Mouse (Mus musculus) adrenal gland, adult 2 months (tissue): Measurements from ENCODE around the gene Nudt3. TPM values are rescaled to one million over a fixed set of nuclear protein-coding genes. Genes with fewer than 3 reads are reported as not detected.
"Not testable (repeated sequence)": the region's sequence is repeated elsewhere in the genome, so short reads cannot be mapped to it uniquely, and the experiment has no call there.

Experiments used
- DNase-seq: peaks from one replicate; pipeline ENCODE4 v3.0.0; 2021
- long read RNA-seq: library from polyadenylated mRNA; stranded (forward); transcript quantifications from one replicate; pipeline ENCODE4 v2.0.0, GENCODE M21; 2021
- polyA plus RNA-seq: library from polyadenylated mRNA; depleted of rRNA; stranded (reverse); fragments of >200 nt; gene quantifications from 2 replicates; pipeline ENCODE4 v1.2.3, GENCODE M21; 2012; rRNA removed
- total RNA-seq, 2 experiments: library from RNA; stranded (reverse); gene quantifications; 2 replicates each; pipeline ENCODE4 v1.2.3; 2021

Gene Nudt3
- total RNA-seq (100 to 1,000 TPM; 152 to 217 TPM), polyA plus RNA-seq (114 and 124 TPM in 2 replicates)
- long read RNA-seq, transcript Nudt3-201 (5 exons, 2,223 nt) = major isoform, 55 of 79 reads
- long read RNA-seq, partial matches to known transcripts = 0 of 79 reads
- long read RNA-seq, other reads (novel, unspliced or antisense) = 23 of 79 reads

DNA sequence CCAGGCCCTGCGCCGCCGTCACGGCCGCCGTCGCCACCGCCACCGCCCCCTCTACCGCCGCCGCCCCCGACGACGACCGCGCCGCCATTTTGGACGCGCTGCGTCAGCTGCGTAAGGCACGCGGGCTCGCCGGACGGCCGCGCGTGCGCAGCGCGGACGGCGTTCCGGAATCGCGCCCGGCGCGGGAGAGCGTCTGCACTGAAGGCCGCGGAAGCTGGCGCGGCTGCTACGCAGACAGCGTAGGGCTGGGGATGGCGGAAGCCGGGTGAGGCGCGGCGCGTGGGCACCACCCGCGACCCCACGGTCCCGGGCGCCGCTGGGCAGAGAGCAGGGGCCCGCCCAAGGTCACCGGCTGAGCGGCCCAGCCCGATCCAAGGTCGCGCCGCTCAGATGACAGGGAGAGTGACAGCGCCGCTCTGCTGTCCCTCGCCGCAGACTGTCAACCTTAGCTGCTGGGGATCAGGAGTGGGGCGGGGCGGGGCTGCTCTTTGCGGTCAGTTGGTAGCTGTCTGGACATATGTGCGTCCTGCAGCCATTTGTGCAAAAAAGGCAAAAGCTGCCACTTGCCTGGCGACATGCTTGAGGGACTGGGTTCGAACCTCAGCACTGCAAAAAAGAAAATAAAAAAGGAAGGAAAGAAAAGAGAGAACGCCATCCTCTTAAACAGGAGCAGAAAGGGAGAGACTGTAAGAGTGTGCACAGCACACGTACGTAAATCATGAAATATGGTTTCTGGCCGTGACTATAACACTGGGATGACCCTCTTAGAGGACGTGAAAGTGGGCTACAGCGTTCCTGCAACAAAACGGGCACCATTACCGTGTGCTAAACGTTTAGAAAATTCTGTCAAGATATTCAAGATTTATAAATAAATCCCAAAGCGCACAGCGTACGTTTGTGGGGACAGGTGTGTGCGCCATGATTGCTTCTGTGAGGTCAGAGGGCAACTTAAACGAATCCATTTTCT, at the start of gene Nudt3:
TSS of gene Nudt3 (minus strand) at position 136 of the 967 bp plus-strand sequence.
- DNase-seq = peak; percentile 93

DNA sequence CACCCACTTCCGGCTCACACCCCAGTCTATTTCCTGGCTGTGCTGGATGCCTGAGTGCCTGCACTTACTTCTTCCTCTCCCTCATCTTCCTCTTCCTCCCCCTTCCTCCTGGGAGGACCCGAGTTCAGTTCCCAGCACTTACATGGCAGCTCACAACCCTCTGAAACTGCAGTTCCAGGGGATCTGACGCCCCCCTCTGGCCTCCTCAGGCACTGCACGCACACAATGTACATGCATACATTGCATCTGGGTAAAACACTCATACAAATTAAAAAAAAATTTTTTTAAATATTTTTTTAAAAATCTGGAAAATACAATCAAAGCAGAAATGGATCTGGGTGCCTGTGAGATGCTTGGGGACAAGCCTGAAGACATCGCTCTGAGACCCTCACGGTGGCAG, 48.4 kb upstream of the Nudt3 start:
- no peak for DNase-seq

DNA sequence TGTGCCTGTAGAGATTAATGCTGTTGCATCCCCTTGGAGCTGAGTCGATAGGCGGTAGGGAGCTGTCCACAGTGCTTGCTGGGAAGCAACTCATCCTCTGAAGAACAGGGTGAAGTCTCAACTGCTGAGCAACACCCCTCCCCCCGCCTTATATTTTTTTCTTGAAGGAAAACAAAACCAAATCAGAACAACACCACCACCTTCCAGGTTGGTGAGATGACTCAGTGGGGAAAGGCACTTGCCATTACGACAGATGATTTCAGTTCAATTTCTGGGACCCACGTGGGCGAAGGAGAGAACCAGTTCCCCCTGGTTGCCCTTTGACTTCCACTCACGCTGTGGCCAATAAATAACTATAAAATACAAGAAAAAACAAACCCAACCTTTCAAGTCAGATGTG, 35.5 kb upstream of the Nudt3 start:
- no peak for DNase-seq

DNA sequence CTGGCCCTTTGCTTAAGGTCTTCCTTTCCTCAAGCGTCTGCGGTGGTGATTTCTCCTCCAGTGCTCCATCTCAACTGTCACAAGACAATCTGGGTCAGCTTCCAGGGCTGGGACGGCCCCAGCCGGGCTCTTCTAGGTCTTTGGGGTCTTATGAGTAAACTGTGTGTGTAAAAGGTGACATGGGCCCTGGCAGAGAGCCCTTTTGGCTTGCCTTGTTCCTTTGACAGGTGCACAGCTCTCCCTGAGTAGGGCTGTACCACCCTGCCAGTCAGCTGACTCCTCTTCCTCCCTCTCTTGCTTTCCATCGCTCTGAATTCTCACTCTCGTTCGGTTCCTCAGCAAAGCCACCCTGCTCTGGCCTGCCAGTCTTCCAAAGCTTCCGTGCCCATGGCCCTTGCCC, 33.8 kb upstream of the Nudt3 start:
- DNase-seq = no peak

DNA sequence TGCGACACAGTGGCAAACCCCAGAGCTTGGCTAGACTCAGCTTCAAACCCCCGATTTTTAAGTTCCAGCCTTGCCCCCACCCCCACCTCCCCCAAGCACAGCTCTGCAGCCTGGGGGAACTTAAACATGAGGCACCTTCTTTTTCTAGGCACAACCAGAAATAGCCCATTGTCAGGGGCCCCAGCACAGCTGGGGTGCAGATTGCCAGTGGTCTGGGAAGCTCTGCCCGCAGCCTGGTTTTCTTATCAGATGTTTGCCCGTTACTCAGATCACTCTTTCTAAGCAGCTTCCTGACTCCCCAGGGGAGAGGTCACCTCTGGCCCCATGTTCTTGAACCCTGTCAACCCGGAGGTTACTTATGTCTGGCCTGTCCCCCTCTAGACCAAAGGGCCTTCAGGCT, 33.1 kb upstream of the Nudt3 start:
- DNase-seq = no peak

DNA sequence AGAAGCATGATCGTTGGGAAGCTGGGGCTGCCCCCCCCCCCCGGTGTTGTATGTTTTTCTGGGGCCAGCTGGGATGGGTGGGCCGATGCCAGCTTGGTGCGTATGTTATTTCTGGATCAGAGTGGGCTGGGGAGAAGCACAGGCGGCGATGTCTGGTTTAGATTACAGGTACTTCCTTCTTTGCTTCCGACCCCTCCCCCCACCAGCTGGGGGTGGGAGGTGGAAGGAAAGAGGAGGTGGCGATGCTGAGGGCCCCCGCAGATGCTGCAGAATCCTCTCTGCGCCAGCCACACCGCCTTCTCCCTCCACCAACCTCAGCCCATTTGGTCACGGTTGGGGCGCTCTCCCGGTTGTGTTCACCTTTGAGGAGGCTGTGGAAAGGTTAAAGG, 32.7 kb upstream of the Nudt3 start:
- no peak for DNase-seq

DNA sequence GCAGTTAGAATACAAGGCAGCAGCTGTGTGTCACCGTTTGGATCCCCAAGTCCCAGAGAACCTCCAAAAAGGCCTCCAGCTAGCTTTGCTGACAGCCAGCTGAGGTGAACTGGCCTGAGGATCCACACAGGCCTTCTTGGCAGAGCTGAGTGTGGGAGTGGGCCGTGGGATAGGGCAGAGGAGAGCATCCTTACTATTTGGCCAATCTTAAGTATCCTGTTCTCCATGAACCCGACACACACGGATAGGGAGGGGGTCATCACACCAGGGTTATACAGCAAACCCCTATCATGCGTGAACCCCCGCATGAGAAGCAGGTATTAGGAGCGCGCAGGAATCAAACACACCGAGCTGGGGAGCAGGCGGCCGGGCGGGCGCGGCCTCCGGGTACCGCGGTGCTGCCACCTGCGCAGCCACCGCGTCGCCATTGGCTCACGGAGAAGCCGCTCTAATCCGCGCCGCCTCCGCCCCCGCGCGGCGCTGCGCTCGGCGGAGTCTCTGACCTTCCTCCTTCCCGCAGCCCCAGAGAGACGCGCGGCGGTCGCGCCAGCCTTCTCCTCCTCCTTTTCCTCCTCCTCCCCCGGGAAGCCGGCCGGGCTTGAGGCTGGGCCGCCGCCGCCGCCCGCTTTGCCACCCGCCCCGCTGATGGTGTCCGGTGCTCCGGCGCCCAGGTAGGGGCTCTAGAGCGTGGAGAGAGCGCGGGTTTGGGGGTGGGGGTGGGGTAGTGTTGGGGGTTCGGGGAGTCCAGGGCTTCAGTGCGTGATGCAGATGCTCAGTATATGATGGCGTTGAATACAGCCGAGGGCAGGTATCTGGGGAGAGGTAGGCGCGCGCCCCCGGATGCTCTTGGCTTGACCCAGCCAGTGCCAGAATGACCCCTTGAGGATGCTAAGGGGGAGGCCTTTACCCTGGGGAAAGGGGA, 32.1 kb upstream of the Nudt3 start, which contains the start of gene Pacsin1:
TSS of gene Pacsin1 (plus strand) at position 421 of the 922 bp plus-strand sequence.
- peak; percentile 61 for DNase-seq

DNA sequence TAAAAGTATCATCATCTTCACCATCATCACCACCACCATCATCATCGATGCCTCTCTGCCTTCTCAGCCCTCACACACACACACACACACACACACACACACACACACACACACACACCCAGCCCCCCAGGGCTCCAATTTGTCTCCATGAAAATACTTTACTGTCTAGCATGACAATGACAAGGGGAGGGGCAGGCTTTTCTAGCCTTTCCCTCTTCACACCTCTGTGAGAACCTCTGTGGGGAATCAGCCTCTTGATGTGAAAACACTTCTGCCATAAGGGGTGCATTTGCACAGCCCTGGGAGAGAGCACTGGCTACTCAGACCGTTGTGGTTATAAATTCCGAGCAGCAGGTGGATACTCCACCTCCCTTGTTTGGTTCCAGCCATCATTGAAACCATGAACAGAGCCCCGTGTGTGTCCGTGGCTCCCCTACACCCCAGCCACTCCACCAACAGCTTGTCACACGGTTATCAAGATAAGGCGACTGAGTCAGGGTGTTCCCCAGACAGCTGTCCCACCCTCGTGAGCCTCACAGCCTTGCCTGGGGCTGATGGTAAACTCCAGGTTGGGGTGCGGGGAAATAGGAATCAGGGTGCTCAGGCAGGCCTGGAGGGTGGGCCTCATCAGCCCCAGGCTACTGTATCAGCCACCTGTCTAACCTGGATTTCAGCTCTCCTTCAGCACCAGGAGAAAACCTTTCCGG, 30.1 kb upstream of the Nudt3 start:
- no peak for DNase-seq

DNA sequence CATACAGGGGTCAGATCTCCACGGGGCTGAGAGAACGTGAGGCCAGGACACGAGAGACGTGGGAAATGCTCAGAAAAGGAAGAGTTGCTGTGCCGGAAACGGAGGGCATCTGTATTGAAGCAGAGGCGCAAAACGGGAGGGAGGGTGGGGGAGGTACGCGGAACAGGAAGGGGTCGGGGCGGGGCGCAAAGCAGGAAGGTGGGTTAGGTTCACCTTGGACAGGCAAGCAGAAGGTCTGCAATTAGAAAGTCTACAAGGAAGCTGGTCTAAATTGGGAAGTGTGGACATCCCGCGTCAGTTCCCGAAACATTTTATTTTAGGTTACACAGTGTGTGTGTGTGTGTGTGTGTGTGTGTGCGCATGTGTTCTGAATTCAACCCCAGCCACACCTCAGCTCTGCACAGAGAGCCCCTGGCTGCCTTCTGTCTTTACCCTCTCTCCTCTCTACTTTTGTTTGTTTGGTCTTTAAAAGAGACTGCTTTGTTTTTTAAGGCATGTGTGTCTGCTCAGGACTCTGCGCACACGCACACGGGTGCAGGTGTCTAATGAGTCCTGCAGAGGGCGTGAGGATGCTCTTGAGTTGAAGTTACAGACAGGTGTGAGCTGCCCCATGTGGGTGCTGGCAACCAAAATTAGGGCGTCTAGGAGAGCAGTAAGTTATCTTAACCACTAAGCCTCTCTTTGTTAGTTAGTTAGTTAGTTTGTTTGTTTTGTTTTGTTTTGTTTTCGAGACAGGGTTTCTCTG, 28.9 kb upstream of the Nudt3 start:
- DNase-seq = no peak

DNA sequence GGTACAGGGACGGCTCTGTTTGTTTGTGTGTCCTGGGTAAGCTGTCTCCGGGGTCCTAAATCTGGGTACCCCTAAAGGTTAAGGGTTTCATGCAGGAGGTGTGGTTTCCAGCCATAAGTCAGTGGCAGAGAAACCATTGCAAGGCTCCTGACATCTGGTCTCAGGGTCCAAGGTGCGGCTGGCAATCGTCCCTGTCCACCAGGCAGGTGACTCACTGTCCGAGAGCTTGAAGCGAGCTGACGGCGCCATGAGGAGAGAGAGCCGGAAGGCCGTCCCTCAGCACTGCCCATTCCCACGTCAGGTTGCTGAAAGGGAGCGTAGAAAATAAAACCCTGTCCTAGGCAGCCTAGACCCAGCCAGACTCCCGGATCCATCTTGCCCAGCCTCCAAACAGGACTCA, 27.3 kb upstream of the Nudt3 start:
- DNase-seq = no peak

DNA sequence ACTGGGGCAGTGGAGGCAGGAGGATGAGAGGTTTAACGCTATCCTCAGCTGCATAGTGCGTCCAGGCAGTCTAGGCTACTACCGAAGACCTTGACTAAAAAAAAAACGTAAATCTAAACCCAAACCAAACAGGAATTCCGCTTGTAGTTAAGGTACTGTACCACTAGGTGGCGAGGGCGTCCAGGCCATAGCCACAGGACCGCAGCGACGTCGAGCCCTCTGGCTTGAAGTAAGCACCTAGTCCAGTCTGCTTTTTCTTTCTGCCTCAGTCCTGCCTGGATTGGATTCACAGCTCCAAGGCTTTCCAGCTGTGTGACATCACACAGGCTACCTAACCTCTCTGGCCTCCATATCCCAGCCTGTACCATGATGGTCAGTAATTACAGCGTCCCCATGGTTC, 26.9 kb upstream of the Nudt3 start:
- peak; percentile 77 for DNase-seq

DNA sequence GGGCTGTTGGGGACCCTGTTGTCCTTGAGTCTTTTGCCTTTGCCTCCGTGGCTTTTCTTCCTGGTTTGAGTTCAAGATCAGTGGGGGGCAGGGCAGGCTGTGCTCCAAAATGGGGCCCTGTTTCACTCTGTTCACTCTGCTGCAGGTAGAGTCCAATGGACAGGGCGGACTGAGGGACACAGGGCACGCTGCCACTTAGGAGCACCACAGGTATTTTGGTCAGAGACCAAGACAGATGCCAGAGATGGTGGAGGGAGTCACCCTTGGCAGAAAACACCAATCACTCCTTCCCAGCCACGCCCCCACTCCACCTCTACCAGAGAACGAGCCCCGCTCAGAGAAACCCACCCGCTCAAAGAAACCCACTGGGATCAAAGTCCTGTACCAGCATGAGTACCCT, 22.5 kb upstream of the Nudt3 start:
- DNase-seq = no peak

DNA sequence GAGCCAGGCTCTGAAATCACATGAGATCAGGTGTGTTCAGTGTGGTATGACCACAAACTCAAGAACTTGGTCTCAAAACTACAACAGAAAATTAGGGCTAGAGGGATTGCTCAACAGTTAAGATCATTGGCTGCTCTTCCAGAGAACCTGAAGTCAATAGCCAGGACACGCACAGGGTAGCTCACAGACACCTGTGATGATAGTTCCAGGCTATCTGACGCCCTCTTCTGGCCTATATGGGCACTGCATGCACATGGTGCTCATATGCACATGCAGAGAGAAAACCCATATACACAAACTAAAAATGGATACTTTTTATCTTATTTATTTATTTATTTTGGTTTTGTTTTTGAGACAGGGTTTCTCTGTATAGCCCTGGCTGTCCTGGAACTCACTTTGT, 21.3 kb upstream of the Nudt3 start:
- no peak for DNase-seq

DNA sequence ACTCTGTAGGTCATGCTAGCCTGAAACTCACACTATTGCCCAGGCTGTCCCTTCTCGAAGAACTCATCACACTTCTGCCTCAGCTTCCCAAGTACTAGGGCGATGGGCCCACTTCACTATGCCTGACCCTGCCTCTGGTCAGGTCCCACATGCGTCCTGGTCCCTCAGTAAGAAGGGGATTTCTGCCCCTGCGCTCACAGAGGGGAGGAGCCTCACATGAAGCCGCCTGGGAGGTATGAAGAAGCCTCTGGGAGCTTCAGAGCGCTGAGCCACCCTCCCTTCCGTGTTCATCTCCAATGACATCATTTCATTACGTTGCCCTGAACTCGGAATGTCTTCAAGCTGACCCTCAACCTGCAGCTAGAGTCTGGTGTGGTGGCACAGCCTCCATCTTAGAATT, 20.5 kb upstream of the Nudt3 start:
- no peak for DNase-seq

DNA sequence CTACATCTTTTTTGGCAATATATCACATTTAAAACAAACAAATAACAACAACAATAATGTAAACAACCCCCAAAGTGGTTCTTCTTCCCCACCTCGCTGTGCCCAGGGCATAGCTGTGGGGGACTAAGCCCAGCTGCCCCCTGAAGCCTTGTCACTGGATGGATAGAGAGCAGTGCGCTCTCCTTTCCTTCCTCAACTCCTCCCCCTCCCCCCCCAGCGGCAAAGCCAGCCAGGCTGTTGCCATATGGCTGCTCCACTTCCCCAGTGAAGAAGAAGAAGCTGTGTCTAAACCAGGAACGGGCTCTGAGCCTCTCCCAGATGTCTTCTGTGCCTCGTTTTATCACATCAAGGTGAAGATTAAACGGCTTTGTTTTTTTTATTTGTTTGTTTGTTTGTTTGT, 19.8 kb upstream of the Nudt3 start:
- no peak for DNase-seq

DNA sequence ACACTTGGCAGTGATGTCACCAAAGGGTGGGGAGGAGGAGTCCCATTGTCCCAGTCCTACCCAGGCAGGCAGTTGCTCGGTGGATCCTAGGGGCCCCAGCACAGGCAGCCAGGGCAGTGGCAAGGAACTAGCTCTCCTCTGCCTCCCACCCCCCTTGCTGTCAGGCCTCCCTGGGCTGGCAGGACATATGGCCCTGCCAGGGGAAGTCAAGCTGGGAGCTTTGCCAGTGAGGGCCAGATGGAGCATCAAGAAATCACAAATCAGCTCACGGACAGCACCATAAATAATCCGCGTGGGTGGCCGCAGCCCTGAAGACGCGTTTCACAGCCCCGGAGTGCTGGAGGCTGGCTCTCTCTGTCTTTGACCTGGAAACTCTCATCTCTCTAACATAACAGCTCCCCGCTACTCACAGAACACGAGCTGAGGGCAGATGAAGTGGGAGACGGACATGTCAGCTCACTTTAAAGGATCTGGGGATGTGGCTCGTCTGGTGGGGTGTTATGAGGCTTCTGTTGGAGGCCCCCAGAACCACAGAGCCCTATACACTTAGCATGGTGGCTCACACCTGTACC, 19.3 kb upstream of the Nudt3 start:
- DNase-seq = peak; percentile 76

DNA sequence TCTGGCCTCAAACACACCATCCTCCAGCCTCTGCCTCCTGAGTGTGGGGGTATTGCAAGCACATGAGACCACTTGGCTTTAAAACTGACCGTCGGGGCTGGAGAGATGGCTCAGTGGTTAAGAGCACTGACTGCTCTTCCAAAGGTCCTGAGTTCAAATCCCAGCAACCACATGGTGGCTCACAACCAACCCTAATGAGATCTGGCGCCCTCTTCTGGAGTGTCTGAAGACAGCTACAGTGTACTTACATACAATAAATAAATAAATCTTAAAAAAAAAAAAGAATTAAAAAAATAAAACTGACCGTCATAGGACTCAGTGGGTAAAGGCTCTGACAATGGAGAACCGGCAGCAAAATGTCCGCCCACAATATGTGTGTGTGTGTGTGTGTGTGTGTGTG, 16.6 kb upstream of the Nudt3 start:
- DNase-seq = not testable (repeated sequence)

DNA sequence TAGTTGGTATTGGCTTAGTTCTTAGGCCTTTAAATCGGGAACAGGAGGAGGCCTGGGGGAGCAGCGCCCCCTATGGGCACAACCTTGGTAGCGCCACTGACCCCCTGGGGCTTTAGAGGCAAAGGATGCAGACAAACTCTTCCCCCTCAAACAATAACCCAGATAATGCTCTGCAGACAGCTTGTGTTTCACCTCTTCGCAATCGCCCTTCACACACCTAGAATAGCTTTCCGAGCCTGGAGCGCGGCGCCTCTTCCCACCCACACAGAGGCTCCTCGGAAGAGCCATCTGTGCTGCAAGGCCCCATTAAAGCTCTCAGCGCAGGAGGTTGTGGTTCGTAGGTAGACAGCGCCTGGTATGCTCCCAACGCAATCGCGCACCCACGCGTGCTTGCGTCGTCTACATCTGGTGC, 15.6 kb upstream of the Nudt3 start:
- DNase-seq = no peak

DNA sequence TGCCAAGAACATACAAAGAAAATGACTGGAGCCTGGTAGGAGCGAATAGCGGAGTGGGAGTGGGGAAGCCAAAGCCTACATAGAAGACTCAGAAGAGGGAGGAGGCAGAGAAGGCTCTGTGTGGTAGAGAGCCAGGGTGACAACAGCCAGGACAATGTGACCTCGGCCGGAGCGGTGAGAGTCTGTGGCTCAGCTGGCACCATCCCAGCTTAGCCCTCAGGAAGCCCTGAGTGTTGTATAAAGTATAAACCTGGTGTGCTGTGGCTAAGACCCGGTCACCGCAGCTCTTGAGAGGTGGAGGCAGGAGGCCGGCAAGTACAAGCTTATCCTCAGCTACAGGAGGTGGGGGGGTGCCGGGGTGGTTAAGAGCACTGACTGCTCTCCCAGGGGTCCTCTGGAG, 14.0 kb upstream of the Nudt3 start:
- peak; percentile 39 for DNase-seq

DNA sequence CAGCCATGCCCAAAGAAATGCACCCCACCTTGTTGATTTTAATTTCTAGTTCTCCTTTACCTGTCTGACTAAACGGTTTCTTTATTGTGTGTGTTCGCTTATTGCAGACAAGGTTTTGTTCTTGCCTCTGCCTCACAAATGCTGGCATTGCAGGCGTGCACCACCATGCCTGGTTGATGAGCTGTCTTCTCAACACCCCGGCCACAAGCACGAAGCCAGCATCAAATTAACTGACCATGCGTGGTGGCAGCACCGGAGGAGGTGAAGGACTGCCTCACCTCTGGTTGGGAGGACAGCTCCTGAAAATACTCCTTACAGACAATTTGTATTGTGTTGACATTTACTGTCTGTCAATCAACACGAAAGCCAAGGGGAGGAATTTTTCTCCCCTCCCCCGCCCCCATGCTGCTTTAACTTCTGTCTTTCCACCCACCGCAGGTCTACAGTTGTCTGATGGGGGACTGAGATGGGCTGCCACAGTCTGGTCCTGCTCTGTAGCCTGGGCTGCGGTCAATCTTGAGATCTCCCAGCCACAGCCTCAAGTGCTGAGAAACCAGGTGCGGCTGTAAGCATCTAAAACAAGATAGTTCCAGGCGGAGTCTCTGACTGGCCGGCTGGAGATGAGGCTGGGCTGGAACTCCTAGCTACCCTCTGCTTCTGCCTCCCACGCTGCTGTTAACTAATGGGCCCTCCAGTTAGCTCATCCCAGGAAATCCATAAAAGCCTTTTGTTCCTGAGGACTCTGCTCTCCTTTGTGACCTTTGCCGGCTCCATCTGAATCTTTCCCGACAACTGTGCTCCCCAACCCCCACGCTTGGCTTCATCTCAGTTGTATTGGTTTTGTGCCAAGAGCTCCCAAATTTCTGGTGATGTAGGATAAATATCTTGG, 13.1 kb upstream of the Nudt3 start, which contains the start of gene Rps10:
TSS of gene Rps10 (minus strand) at position 538 of the 889 bp plus-strand sequence.
- DNase-seq = no peak
